Mouse (Mus musculus): ENCODE data around the gene Aip.

DNA sequence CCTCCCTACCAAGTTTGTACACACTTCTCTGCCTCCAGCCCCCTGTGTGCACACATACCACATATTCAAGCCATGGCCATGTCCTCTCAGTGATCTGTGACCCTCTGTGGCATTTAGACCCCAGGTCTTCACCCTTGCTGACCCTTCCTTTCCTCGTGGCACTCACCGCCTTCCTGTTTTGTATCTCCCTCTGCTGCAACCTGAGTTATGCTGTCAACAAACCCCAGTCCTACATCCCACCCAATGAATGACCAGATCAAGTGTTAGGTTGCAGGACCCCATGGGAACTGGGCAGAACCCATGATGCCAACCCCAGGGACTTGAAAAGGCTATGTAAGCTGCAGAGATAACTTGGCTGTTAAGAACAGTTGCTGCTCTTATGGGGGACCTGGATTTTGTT lies 23.6 kb downstream of the Aip start:
- TF ChIP-seq GATA1 (IDR thresholded peaks at IDR 0.05; ENCODE audit: low read length) (no peak), TAL1 (IDR thresholded peaks at IDR 0.05; ENCODE audit: low read length) (no peak)

Data from erythroblast, embryonic 14.5 days (primary cell).